23 mouse cellular contexts compared by ENCODE assay signal in the genomic region with DNA sequence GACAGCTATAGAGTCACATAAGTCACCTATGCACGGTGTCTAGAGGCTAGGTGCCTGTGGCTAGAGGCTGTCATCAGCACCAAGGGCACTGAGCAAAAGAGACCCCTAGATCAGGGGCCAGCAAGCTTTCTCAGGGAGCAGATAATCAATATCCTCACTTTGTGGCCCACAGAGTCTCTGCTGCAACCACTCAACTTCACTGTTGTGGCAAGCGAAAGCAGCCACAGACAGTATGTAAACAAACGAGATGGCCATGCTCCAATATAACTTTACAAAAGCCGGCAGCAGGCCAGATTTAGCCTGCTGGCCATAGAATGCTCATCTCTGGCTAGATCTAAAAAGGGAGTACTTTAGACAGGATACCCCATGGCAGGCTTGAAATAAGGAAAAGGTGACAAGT.
DNase-seq lines count a peak whose midpoint lies in the region; ATAC-seq and TF ChIP-seq lines count a peak whose summit lies in the region.
"Had no signal": no experiment of that assay in that cellular context is flagged by ENCODE, and none has a peak within 500 bp of the region (broad histone marks: within the 10 kb centered on the region; RNA-seq: fewer than 3 reads in every experiment).

No protein-coding gene starts in this region.

- TF ChIP-seq POLR2A in lung, adult 2 months (IDR thresholded peaks at IDR 0.05; ENCODE audit: borderline replicate concordance, extremely low read depth, low read depth, low read length), result no peak

- H3K4me2 ChIP-seq in kidney, postnatal 0 days (ENCODE audit: low read length), result no peak overlapping the region
- no peak overlapping the region for H3K4me2 ChIP-seq in lung, embryonic 14.5 days
- H3K4me2 ChIP-seq: embryonic facial prominence, embryonic 15.5 days; hindbrain, embryonic 14.5 days had no signal

- H3K36me3 ChIP-seq in kidney, postnatal 0 days (ENCODE audit: insufficient read depth, low read length), result no peaks in the 10 kb centered on the region
- H3K36me3 ChIP-seq in lung, embryonic 14.5 days (ENCODE audit: insufficient read depth), result no peaks in the 10 kb centered on the region
- H3K36me3 ChIP-seq: embryonic facial prominence, embryonic 15.5 days; forebrain, embryonic 10.5 days; G1E; hindbrain, embryonic 10.5 days had no signal

- no peak for TF ChIP-seq CTCF in gastrocnemius, adult 2 months (IDR thresholded peaks at IDR 0.05)
- no peak for TF ChIP-seq CTCF in kidney, postnatal 0 days (IDR thresholded peaks at IDR 0.05; ENCODE audit: low read depth)
- TF ChIP-seq CTCF in lung, embryonic 14.5 days (IDR thresholded peaks at IDR 0.05; ENCODE audit: low read depth), result no peak
- TF ChIP-seq CTCF in lung, adult 2 months (IDR thresholded peaks at IDR 0.05; ENCODE audit: insufficient read depth, low read length), result no peak

- H3K27me3 ChIP-seq in kidney, postnatal 0 days (ENCODE audit: insufficient read depth, low read length), result no peaks in the 10 kb centered on the region
- no peaks in the 10 kb centered on the region for H3K27me3 ChIP-seq in lung, embryonic 14.5 days (ENCODE audit: insufficient read depth, low read length)
- H3K27me3 ChIP-seq: embryonic facial prominence, embryonic 15.5 days had no signal

- intact Hi-C loops in gastrocnemius, adult 2 months (cut with DNase I), result no loop called here
- intact Hi-C loops in gastrocnemius, postnatal 36 days (cut with DNase I), result no loop called here

- H3K4me3 ChIP-seq in gastrocnemius, adult 2 months, result no peak overlapping the region
- H3K4me3 ChIP-seq in kidney, postnatal 0 days (replicated peaks; ENCODE audit: low read depth, low read length), result no peak overlapping the region
- H3K4me3 ChIP-seq in lung, embryonic 14.5 days (ENCODE audit: low read depth, low read length), result no peak overlapping the region
- no peak overlapping the region for H3K4me3 ChIP-seq in lung, adult 2 months (replicated peaks; ENCODE audit: extremely low read depth, low read depth, low read length)
- H3K4me3 ChIP-seq: embryonic facial prominence, embryonic 15.5 days; erythroblast, embryonic 14.5 days; forebrain, embryonic 10.5 days; hindbrain, embryonic 10.5 days had no signal

- no peak overlapping the region for H3K9ac ChIP-seq in kidney, postnatal 0 days (ENCODE audit: low read depth, low read length)
- H3K9ac ChIP-seq in lung, embryonic 14.5 days, result no peak overlapping the region
- H3K9ac ChIP-seq: embryonic facial prominence, embryonic 15.5 days; hindbrain, embryonic 14.5 days had no signal

- H3K27ac ChIP-seq in gastrocnemius, adult 2 months, result 0 out of 2 replicates have a peak overlapping the region, but pooled peaks have one; percentile 20
- H3K27ac ChIP-seq in kidney, postnatal 0 days, result no peak overlapping the region
- H3K27ac ChIP-seq in lung, embryonic 14.5 days (ENCODE audit: low read depth), result no peak overlapping the region
- H3K27ac ChIP-seq: embryonic facial prominence, embryonic 15.5 days; forebrain, embryonic 10.5 days; hindbrain, embryonic 10.5 days; hindbrain, embryonic 14.5 days had no signal

- ATAC-seq in kidney, postnatal 0 days (replicated peaks; ENCODE audit: low FRiP score, low read depth), result no peak
- ATAC-seq in lung, embryonic 14.5 days (ENCODE audit: insufficient read depth), result peak; percentile 74; the same call in 1 of the 2 replicates
- ATAC-seq: CD4-positive, CD25-positive, alpha-beta regulatory T cell, adult 4 months; forebrain, embryonic 14.5 days had no signal

- no peak for DNase-seq in gastrocnemius, adult 2 months
- no peak for DNase-seq in gastrocnemius, postnatal 36 days
- DNase-seq in kidney, postnatal 0 days (ENCODE audit: low spot score), result peak; percentile 13
- DNase-seq in kidney, adult 9 months, result no peak
- DNase-seq in lung, embryonic 14.5 days, result peak; percentile 87
- DNase-seq in lung, adult 18-20 months, result no peak
- DNase-seq in lung, postnatal 4 days, result peak; percentile 8 to 28
- no peak for DNase-seq in lung, adult 2 months
- DNase-seq: adrenal gland, postnatal 10 days; B cell, adult 2 months; cerebellum, adult 11 months; cerebellum, adult 8-10 months; cerebellum, postnatal 14 days; embryo, embryonic 11 days; heart, postnatal 14 days had no signal

- 63% methylated on average over 4 of the region's 4 CpGs for WGBS in kidney, postnatal 0 days
- WGBS in lung, embryonic 14.5 days, result 35% methylated on average over 4 of the region's 4 CpGs
- 30% methylated on average over 4 of the region's 4 CpGs for WGBS in lung, adult 2 months

- H3K9me3 ChIP-seq in kidney, postnatal 0 days (replicated peaks; ENCODE audit: low read length), result no peaks in the 10 kb centered on the region
- no peaks in the 10 kb centered on the region for H3K9me3 ChIP-seq in lung, embryonic 14.5 days (ENCODE audit: low read depth, low read length)
- H3K9me3 ChIP-seq: embryonic facial prominence, embryonic 15.5 days; forebrain, embryonic 10.5 days; G1E; hindbrain, embryonic 10.5 days had no signal

- H3K4me1 ChIP-seq in kidney, postnatal 0 days (replicated peaks; ENCODE audit: insufficient read depth, low read length), result no peaks in the 10 kb centered on the region
- peaks cover 6% of the 10 kb centered on the region; the same call in 1 of the 2 replicates for H3K4me1 ChIP-seq in lung, embryonic 14.5 days (ENCODE audit: insufficient read depth)
- H3K4me1 ChIP-seq in lung, adult 2 months (ENCODE audit: control insufficient read depth, insufficient read depth, low read length), result no peaks in the 10 kb centered on the region
- H3K4me1 ChIP-seq: embryonic facial prominence, embryonic 15.5 days; forebrain, embryonic 10.5 days; hindbrain, embryonic 10.5 days had no signal

Comparison
In these comparisons a context has a peak if more than half of its experiments do, and no peak if none do; other contexts are left out.
1. DNase-seq: peak in kidney, postnatal 0 days (single experiment), lung, embryonic 14.5 days (single experiment) and lung, postnatal 4 days (2 of 2); none in gastrocnemius, adult 2 months (single experiment), gastrocnemius, postnatal 36 days (0 of 2), kidney, adult 9 months (single experiment), lung, adult 18-20 months (0 of 2) and lung, adult 2 months (single experiment).